Mouse (Mus musculus): Measurements from ENCODE around the gene Nxph3. TPM values are rescaled to one million over a fixed set of nuclear protein-coding genes. Genes with fewer than 3 reads are reported as not detected.

Nxph3 gene
- polyA plus RNA-seq, 1 experiment from 2014 or later, result 0.29 TPM

DNA sequence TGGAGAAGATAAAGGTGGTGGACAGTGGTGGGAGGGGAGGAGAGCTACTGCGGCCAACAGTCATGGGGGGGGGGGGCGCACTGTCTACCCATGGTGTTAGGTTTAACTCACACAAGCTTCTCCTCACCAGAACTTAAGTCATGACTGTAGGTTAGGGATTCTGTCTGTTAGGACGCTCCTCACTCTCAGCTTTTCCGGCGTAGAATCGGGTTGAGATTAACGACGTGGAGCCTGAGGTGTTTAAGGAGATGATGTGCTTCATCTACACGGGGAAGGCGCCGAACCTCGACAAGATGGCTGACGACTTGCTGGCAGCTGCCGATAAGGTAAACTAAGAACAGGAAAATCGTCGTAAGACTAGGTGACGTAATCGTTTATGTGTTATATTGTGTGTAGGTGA lies 28.7 kb downstream of the Nxph3 start:
- Histone ChIP-seq H3K9me3 (no peaks in the 10 kb centered on the region), H3K27me3 (no peaks in the 10 kb centered on the region), H3K36me3 (peaks cover 58% of the 10 kb centered on the region), H3K4me3 (no peak overlapping the region), H3K4me1 (no peaks in the 10 kb centered on the region), H3K4me2 (no peak overlapping the region), H3K27ac (no peak overlapping the region), H3K9ac (no peak overlapping the region)
- no peak for ATAC-seq (ENCODE audit: borderline replicate concordance, extremely low read depth, low FRiP score, low TSS enrichment)
- 88% methylated on average over 18 of the region's 18 CpGs for WGBS

DNA sequence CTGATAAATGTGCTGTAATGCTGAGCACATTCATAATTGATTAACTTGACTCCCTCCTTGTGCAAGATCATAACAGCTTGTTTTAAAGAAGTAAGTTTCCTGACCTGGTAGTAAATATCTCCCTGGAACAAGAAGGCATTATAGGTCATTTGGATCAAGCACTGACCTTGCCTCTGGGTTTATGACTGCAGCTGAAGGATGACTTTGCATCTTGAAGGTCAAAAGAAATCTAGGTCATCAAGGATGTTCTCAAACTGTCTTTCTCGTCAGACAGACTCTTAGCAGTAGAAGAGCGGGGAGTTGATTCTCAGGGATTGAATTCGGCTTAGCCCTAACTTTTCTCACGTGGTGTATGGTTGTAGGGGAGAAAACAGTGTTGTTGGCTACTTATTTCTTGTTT lies 33.7 kb downstream of the Nxph3 start:
- no peak overlapping the region for H3K27ac ChIP-seq
- ATAC-seq (ENCODE audit: borderline replicate concordance, extremely low read depth, low FRiP score, low TSS enrichment), result no peak
- H3K4me1 ChIP-seq, result no peaks in the 10 kb centered on the region
- WGBS, result 90% methylated on average over 4 of the region's 4 CpGs
- no peak overlapping the region for H3K4me2 ChIP-seq
- H3K27me3 ChIP-seq, result no peaks in the 10 kb centered on the region
- H3K9me3 ChIP-seq, result no peaks in the 10 kb centered on the region
- no peak overlapping the region for H3K9ac ChIP-seq
- peaks cover 49% of the 10 kb centered on the region for H3K36me3 ChIP-seq
- no peak overlapping the region for H3K4me3 ChIP-seq

DNA sequence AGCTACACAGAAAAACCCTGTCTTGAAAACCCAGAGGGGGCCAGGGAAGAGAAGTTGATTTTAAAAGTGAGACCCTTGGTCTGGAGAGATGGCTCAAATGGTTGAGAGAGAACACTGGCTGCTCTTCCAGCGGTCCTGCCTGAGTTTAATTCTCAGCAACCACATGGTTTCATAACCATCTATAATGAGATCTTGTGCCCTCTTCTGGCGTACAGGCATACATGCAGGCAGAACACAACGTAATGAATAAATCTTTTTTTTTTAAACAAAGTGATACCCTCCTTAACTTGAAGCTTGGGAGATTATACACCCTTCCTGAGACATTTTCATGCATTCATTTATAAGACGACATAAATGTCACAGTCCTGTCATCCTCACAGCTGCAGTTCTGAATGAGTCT lies 34.9 kb downstream of the Nxph3 start:
- H3K4me3 ChIP-seq, result no peak overlapping the region
- peaks cover 51% of the 10 kb centered on the region for H3K36me3 ChIP-seq
- H3K4me2 ChIP-seq, result no peak overlapping the region
- no peak for ATAC-seq (ENCODE audit: borderline replicate concordance, extremely low read depth, low FRiP score, low TSS enrichment)
- no peaks in the 10 kb centered on the region for H3K27me3 ChIP-seq
- no peak overlapping the region for H3K9ac ChIP-seq
- no peaks in the 10 kb centered on the region for H3K4me1 ChIP-seq
- no peak overlapping the region for H3K27ac ChIP-seq
- 88% methylated on average over 4 of the region's 4 CpGs for WGBS
- no peaks in the 10 kb centered on the region for H3K9me3 ChIP-seq

DNA sequence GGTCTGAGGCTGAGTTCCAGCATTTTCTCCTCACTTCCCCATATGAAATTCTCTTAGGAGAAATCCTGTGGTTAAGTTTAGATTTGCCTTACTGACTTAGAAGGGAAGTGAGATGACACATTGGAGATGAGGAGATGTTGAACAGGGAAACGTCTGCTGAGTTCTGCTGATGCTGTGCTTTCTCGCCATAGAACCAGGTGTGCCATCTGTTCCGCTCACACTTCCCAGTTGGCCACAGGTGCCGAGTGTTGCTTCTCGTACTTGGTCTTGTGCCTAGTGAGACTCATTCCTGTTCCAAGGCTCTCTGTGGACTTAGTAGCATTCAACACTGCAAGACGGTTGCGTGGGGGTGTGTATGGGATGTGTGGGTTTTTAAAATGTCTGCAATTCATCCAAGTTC lies 38.0 kb downstream of the Nxph3 start:
- Histone ChIP-seq H3K27me3 (no peaks in the 10 kb centered on the region), H3K27ac (no peak overlapping the region), H3K4me1 (no peaks in the 10 kb centered on the region), H3K36me3 (peaks cover 58% of the 10 kb centered on the region), H3K4me3 (no peak overlapping the region), H3K4me2 (no peak overlapping the region), H3K9ac (no peak overlapping the region), H3K9me3 (no peaks in the 10 kb centered on the region)
- 83% methylated on average over 7 of the region's 7 CpGs for WGBS
- no peak for ATAC-seq (ENCODE audit: borderline replicate concordance, extremely low read depth, low FRiP score, low TSS enrichment)

DNA sequence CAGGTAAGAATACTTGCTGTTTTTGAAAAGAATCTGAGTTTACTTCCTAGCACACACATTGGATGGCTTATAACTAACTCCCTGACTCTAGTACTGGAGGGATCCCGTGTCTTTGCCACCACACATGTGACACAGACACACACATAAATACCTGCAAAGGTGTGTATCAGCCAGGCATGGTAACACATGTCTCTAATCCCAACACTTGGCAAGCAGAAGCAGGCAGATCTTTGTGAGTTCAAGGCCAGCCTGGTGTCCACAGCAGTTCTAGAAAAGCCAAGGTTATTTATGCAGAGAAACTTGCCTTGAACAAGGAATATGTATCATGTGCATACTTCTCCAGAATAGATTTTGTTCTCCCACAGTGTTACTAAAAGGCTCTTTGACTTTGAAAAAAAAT lies 40.9 kb downstream of the Nxph3 start:
- WGBS, result 95% methylated on average over 1 of the region's 1 CpGs
- no peak overlapping the region for H3K4me3 ChIP-seq
- no peak overlapping the region for H3K9ac ChIP-seq
- no peak overlapping the region for H3K27ac ChIP-seq
- H3K36me3 ChIP-seq, result peaks cover 51% of the 10 kb centered on the region
- H3K9me3 ChIP-seq, result no peaks in the 10 kb centered on the region
- no peaks in the 10 kb centered on the region for H3K4me1 ChIP-seq
- H3K27me3 ChIP-seq, result no peaks in the 10 kb centered on the region
- no peak for ATAC-seq (ENCODE audit: borderline replicate concordance, extremely low read depth, low FRiP score, low TSS enrichment)
- no peak overlapping the region for H3K4me2 ChIP-seq

DNA sequence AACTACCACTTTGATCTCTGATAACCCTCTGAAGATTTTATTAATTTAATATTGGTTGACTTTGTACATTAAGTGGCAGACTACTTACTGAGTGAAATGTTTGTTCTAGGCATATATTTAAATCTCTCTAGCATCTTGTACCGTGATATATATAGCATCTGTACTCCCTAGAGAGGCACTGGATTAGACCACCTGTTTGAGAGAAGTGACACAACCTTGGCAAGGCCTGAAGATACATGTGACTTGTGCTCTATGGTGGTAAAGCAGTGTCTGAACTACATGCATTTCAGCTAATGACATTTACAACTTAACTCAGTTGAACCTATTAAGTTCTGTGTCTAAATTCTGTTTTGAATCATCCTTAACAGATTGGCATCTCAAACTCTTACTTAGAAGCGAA lies 41.4 kb downstream of the Nxph3 start:
- no peak for ATAC-seq (ENCODE audit: borderline replicate concordance, extremely low read depth, low FRiP score, low TSS enrichment)
- WGBS, result 86% methylated on average over 2 of the region's 2 CpGs

DNA sequence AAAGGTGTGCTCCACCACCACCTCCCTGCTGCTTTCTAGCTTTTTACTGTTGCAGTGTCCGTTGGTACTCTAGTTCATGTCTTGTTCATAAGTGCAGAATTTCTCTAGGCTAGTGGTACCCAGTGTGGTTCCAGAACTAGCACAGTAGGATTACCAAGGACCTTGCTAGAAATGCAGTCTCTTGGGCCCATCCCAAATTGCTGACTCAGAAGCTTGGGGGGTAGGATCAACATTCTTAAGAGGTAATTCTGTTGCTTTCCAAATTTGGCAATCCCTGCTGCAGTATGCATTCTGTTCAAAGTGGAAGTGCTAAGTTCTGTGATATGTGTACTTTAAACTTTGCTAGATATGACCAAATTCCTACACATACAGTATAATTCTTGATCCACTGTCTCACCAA lies 46.6 kb downstream of the Nxph3 start:
- H3K27ac ChIP-seq, result no peak overlapping the region

More for the DNA sequence above, 41.4 kb downstream of the Nxph3 start:
- no peaks in the 10 kb centered on the region for H3K9me3 ChIP-seq
- H3K4me3 ChIP-seq, result no peak overlapping the region
- H3K27ac ChIP-seq, result no peak overlapping the region
- no peak overlapping the region for H3K4me2 ChIP-seq
- no peaks in the 10 kb centered on the region for H3K27me3 ChIP-seq
- H3K4me1 ChIP-seq, result no peaks in the 10 kb centered on the region
- H3K9ac ChIP-seq, result no peak overlapping the region
- H3K36me3 ChIP-seq, result peaks cover 51% of the 10 kb centered on the region

DNA sequence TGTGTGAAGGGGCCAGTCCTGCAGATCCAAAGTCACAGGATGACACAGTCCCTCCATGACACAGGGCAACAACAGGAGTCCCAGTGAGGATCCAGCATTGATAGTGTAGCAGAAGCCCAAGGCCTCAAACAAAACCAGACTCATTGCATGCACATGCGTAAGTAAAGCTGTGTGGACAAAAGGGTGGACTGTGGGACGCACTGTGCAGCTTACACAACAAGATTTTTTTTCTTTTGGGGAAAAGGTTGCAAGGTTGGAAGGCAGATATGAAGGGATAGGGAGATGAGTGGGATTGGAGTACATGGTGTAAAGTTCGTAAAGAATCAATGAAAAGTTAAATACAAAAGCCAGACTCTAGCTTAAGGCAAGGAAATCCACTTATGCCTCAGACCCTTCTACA lies 52.2 kb downstream of the Nxph3 start:
- H3K27me3 ChIP-seq, result no peaks in the 10 kb centered on the region
- H3K36me3 ChIP-seq, result no peaks in the 10 kb centered on the region
- H3K9me3 ChIP-seq, result no peaks in the 10 kb centered on the region
- no peak overlapping the region for H3K4me3 ChIP-seq
- no peak overlapping the region for H3K9ac ChIP-seq
- no peak for ATAC-seq (ENCODE audit: borderline replicate concordance, extremely low read depth, low FRiP score, low TSS enrichment)
- 96% methylated on average over 3 of the region's 3 CpGs for WGBS
- H3K4me1 ChIP-seq, result no peaks in the 10 kb centered on the region
- H3K27ac ChIP-seq, result no peak overlapping the region
- no peak overlapping the region for H3K4me2 ChIP-seq

More for the DNA sequence above, 46.6 kb downstream of the Nxph3 start:
- no peak overlapping the region for H3K4me2 ChIP-seq
- H3K9me3 ChIP-seq, result no peaks in the 10 kb centered on the region
- WGBS, result 80% methylated on average over 1 of the region's 1 CpGs
- H3K27me3 ChIP-seq, result no peaks in the 10 kb centered on the region
- no peak for ATAC-seq (ENCODE audit: borderline replicate concordance, extremely low read depth, low FRiP score, low TSS enrichment)
- no peaks in the 10 kb centered on the region for H3K4me1 ChIP-seq
- peaks cover 19% of the 10 kb centered on the region for H3K36me3 ChIP-seq
- no peak overlapping the region for H3K9ac ChIP-seq
- H3K4me3 ChIP-seq, result no peak overlapping the region

DNA sequence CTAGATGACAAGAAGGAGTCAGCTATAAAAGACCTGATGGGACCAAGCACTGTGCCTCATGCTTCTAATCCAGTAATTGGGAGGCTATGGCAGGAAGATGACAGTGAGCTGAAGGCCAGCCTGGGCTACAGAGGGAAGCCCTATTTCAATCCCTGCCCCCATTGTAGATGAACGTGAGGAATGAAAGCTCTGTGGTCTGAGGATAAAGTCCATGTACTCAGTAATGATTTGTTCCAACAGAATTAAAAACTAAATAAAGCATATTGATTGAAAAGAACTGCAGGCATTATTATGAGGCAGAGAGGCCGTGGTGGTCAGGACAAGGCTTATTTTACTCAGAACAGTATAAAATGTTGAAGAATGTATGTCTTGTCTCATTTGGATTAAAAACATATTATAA lies 53.5 kb downstream of the Nxph3 start:
- no peaks in the 10 kb centered on the region for H3K36me3 ChIP-seq
- no peak for ATAC-seq (ENCODE audit: borderline replicate concordance, extremely low read depth, low FRiP score, low TSS enrichment)
- WGBS, result 71% methylated on average over 2 of the region's 2 CpGs
- no peak overlapping the region for H3K27ac ChIP-seq
- no peak overlapping the region for H3K4me2 ChIP-seq
- no peaks in the 10 kb centered on the region for H3K9me3 ChIP-seq
- no peak overlapping the region for H3K4me3 ChIP-seq
- no peaks in the 10 kb centered on the region for H3K27me3 ChIP-seq
- no peaks in the 10 kb centered on the region for H3K4me1 ChIP-seq
- H3K9ac ChIP-seq, result no peak overlapping the region

Other genes with a start within 250 kb of the Nxph3 start
- gene Kat7, start 204.3 kb downstream of the Nxph3 start, polyA plus RNA-seq (2015; fragmentation: Nextera tagmentation; extraction: Ambion mirVana), result 78.0 and 80.1 TPM in 2 replicates
- 13.0 and 13.8 TPM in 2 replicates for gene Fam117a, start 177.6 kb downstream of the Nxph3 start, polyA plus RNA-seq (2015; fragmentation: Nextera tagmentation; extraction: Ambion mirVana)
- gene Slc35b1, start 129.9 kb downstream of the Nxph3 start, polyA plus RNA-seq (2015; fragmentation: Nextera tagmentation; extraction: Ambion mirVana), result 100 and 102 TPM in 2 replicates
- gene Spop, start 100.5 kb downstream of the Nxph3 start, polyA plus RNA-seq (2015; fragmentation: Nextera tagmentation; extraction: Ambion mirVana), result 147 and 157 TPM in 2 replicates
- gene Ngfr, start 73.2 kb upstream of the Nxph3 start, polyA plus RNA-seq (2015; fragmentation: Nextera tagmentation; extraction: Ambion mirVana), result 3.4 and 5.1 TPM in 2 replicates
- gene Phb, start 152.4 kb upstream of the Nxph3 start, polyA plus RNA-seq (2015; fragmentation: Nextera tagmentation; extraction: Ambion mirVana), result 199 and 205 TPM in 2 replicates
- gene Zfp652, start 198.1 kb upstream of the Nxph3 start, polyA plus RNA-seq (2015; fragmentation: Nextera tagmentation; extraction: Ambion mirVana), result 22.9 and 24.1 TPM in 2 replicates
- gene B130006D01Rik, start 209.0 kb upstream of the Nxph3 start, polyA plus RNA-seq (2015; fragmentation: Nextera tagmentation; extraction: Ambion mirVana), result 1.1 and 1.4 TPM in 2 replicates

Data from lung, embryonic 15.5 days (tissue).